Mouse (Mus musculus) effector memory CD4-positive, alpha-beta T cell, adult 5 months (primary cell): ENCODE data around the gene Ptcd1. TPM values are rescaled to one million over a fixed set of nuclear protein-coding genes. Genes with fewer than 3 reads are reported as not detected.

Experiments
- polyA plus RNA-seq: library from polyadenylated mRNA; unstranded; fragments of 100-300 nt; shearing (Covaris generic); gene quantifications from one replicate; pipeline ENCODE4 v1.2.1, GENCODE M21; 2017

Ptcd1 gene
- 13.6 TPM for polyA plus RNA-seq

DNA sequence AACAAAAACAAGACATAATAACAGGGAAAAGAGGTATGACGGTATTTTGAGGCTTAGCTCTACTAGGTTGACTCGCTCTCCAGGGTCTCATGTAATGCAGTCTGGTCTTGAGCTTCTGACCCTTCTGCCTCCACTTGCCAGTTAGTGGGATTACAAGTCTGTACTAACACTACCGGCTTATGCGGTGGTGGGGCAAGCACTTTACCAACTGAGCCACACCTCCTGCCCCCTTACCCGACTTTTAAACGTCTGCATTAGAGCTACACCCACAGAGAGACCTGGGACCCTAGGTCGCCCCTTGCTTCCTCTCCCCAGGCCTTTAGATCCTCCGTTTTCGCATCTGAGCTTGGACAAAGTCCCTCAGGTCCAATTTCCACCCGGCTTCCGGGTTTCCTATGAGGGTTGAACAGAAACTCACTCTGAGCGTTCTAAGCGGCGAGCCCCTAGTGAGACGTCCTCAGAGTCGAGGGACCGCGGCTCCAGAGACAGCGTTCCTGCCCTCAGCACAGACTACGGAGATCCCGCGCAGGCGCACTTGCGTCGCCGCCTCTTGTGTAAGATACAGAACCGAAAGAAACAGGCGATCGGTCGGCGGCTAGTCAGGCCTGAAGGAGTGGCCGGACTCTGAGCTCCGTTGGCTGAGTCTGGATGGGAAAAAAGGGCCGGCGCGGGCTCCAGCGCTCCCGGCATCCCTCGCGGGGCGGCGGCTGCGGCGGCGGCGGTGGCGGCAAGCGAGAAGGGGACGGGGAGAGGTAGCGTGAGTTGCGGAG is at the start of gene Ptcd1, which contains the start of gene Cpsf4:
Gene Ptcd1, minus strand, starts transcription at position 573 of the 770 bp plus-strand sequence.
Gene Cpsf4, plus strand, starts transcription at position 678 of the 770 bp plus-strand sequence.

DNA sequence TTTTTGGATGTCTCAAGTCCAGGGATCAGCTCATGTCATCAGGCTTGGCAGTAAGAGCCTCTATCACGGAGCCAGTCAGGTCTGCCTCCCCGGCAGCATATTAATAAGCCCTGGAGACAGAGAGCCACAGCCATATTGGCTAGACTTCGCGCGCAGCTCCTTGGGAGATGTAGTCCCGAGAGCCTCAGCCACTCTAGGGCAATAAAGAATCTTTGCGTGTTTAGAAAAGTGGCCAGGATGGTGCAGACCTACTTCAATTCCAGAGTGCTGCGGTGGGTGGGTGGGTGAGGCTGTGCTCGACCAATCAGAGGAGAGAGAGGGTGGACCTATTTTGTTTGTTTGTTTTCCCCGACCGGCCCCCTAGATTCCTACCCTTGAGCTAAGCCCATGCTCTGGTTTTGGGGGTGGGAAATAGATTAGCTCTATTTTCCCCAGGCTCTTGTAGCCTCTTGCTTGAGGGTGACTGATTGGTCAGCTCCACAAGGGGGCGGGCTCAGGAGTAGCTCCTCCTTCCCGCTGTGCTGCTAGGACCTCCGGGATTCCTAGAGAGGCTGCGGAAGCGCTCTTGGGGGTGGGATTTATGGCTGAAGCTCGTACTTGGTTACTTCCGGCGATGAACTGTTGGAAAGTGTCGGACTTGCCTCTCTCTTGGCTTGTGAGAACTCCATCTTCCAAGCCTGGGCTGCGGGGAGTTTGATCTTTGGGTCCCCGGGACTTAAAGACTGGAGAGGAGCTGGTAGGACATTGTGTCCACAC is 37.2 kb upstream of the Ptcd1 start, which contains the start of gene Zkscan5:
Gene Zkscan5, plus strand, starts transcription at position 627 of the 756 bp plus-strand sequence.

GRCm38 (mm10) chr5:145201321-145201991 is 34.5 kb upstream of the Ptcd1 start, which contains the start of gene Zkscan14:
Zkscan14 (minus strand) TSS chr5:145201868.

GRCm38 (mm10) chr5:145191962-145192361 is 25.1 kb upstream of the Ptcd1 start, which contains the start of gene Atp5j2:
Atp5j2 (minus strand) TSS chr5:145192062.

GRCm38 (mm10) chr5:145139571-145140519 is 27.1 kb downstream of the Ptcd1 start, which contains the start of the genes Pdap1 and Bud31:
Pdap1 (minus strand) TSS chr5:145140238.
Bud31 (plus strand) TSS chr5:145140362.

GRCm38 (mm10) chr5:145114071-145114605 is 52.8 kb downstream of the Ptcd1 start, which contains the start of gene Arpc1b:
Arpc1b (plus strand) TSS chr5:145114215.

Other genes starting within 250 kb of the Ptcd1 start
- 37.6 TPM for gene Smurf1, start 201.3 kb downstream of the Ptcd1 start, polyA plus RNA-seq
- not detected for gene Gm4871, start 134.4 kb downstream of the Ptcd1 start, polyA plus RNA-seq
- not detected for gene 1700018F24Rik, start 124.1 kb downstream of the Ptcd1 start, polyA plus RNA-seq
- 71.9 TPM for gene Arpc1a, start 83.3 kb downstream of the Ptcd1 start, polyA plus RNA-seq
- not detected for gene Kpna7, start 83.1 kb downstream of the Ptcd1 start, polyA plus RNA-seq
- gene Arpc1b, start 52.9 kb downstream of the Ptcd1 start, polyA plus RNA-seq, result 1,118 TPM
- 36.0 TPM for gene Pdap1, start 26.9 kb downstream of the Ptcd1 start, polyA plus RNA-seq
- 215 TPM for gene Bud31, start 26.7 kb downstream of the Ptcd1 start, polyA plus RNA-seq
- 29.3 TPM for gene Cpsf4, start 105 bp upstream of the Ptcd1 start, polyA plus RNA-seq
- 234 TPM for gene Atp5j2, start 25.0 kb upstream of the Ptcd1 start, polyA plus RNA-seq
- 36.1 TPM for gene Zkscan14, start 34.8 kb upstream of the Ptcd1 start, polyA plus RNA-seq
- 3.8 TPM for gene Zkscan5, start 37.5 kb upstream of the Ptcd1 start, polyA plus RNA-seq
- gene Zfp655, start 64.6 kb upstream of the Ptcd1 start, polyA plus RNA-seq, result 75.0 TPM
- gene Zscan25, start 113.4 kb upstream of the Ptcd1 start, polyA plus RNA-seq, result 1.3 TPM
- gene Cyp3a57, start 178.2 kb upstream of the Ptcd1 start, polyA plus RNA-seq, result not detected